Mouse (Mus musculus): ENCODE data around the gene Rps8. TPM values are rescaled to one million over a fixed set of nuclear protein-coding genes. Genes with fewer than 3 reads are reported as not detected.

The Rps8 gene
- polyA plus RNA-seq, 1 experiment from 2014 or later: 1,312 TPM

- no peak for ATAC-seq (ENCODE audit: insufficient read depth)
- DNase-seq: no peak
- peaks cover 61% of the 10 kb centered on the region for H3K36me3 ChIP-seq (ENCODE audit: insufficient read depth)
- H3K4me2 ChIP-seq: peak overlapping the region; percentile 71
- peak overlapping the region; percentile 99; the same call in 1 of the 2 replicates for H3K9ac ChIP-seq
- no peak for TF ChIP-seq CTCF (IDR thresholded peaks at IDR 0.05; ENCODE audit: low read depth)
- H3K9me3 ChIP-seq (ENCODE audit: low read depth, low read length): no peaks in the 10 kb centered on the region
- 32% methylated on average over 6 of the region's 6 CpGs for WGBS
- no peaks in the 10 kb centered on the region for H3K4me1 ChIP-seq (ENCODE audit: insufficient read depth)
- peak overlapping the region; percentile 97 for H3K27ac ChIP-seq (ENCODE audit: low read depth)
- no peaks in the 10 kb centered on the region for H3K27me3 ChIP-seq (ENCODE audit: insufficient read depth, low read length)
- H3K4me3 ChIP-seq (ENCODE audit: low read depth, low read length): peak overlapping the region; percentile 98
Measured at GRCm38 (mm10) chr4:117156372-117156771, 329 bp upstream of the Rps8 start.

GRCm38 (mm10) chr4:117155020-117155791 is 837 bp downstream of the Rps8 start:
- no peak for TF ChIP-seq CTCF (IDR thresholded peaks at IDR 0.05; ENCODE audit: low read depth)
- 2% methylated on average over 44 of the region's 44 CpGs for WGBS
- 0 out of 2 replicates have a peak, but pooled peaks have one; percentile 0 for ATAC-seq (ENCODE audit: insufficient read depth)
- H3K36me3 ChIP-seq (ENCODE audit: insufficient read depth): peaks cover 61% of the 10 kb centered on the region
- H3K27ac ChIP-seq (ENCODE audit: low read depth): peak overlapping the region; percentile 97
- peak overlapping the region; percentile 99 for H3K9ac ChIP-seq
- no peaks in the 10 kb centered on the region for H3K27me3 ChIP-seq (ENCODE audit: insufficient read depth, low read length)
- peak overlapping the region; percentile 98 for H3K4me3 ChIP-seq (ENCODE audit: low read depth, low read length)
- DNase-seq: no peak
- peak overlapping the region; percentile 71 for H3K4me2 ChIP-seq
- H3K9me3 ChIP-seq (ENCODE audit: low read depth, low read length): no peaks in the 10 kb centered on the region
- no peaks in the 10 kb centered on the region for H3K4me1 ChIP-seq (ENCODE audit: insufficient read depth)

- Histone ChIP-seq H3K4me1 (ENCODE audit: insufficient read depth) (no peaks in the 10 kb centered on the region), H3K36me3 (ENCODE audit: insufficient read depth) (peaks cover 67% of the 10 kb centered on the region), H3K9ac (no peak overlapping the region), H3K4me2 (no peak overlapping the region), H3K4me3 (ENCODE audit: low read depth, low read length) (0 out of 2 replicates have a peak overlapping the region, but pooled peaks have one; percentile 5), H3K27ac (ENCODE audit: low read depth) (no peak overlapping the region), H3K9me3 (ENCODE audit: low read depth, low read length) (no peaks in the 10 kb centered on the region), H3K27me3 (ENCODE audit: insufficient read depth, low read length) (no peaks in the 10 kb centered on the region)
- WGBS: 62% methylated on average over 5 of the region's 5 CpGs
- ATAC-seq (ENCODE audit: insufficient read depth): no peak
- no peak for DNase-seq
- no peak for TF ChIP-seq CTCF (IDR thresholded peaks at IDR 0.05; ENCODE audit: low read depth)
Measured at GRCm38 (mm10) chr4:117152714-117153113, 3.3 kb downstream of the Rps8 start.

GRCm38 (mm10) chr4:117151416-117151815 is 4.6 kb downstream of the Rps8 start:
- H3K4me3 ChIP-seq (ENCODE audit: low read depth, low read length): no peak overlapping the region
- H3K9ac ChIP-seq: no peak overlapping the region
- 61% methylated on average over 1 of the region's 1 CpGs for WGBS
- H3K9me3 ChIP-seq (ENCODE audit: low read depth, low read length): no peaks in the 10 kb centered on the region
- no peak overlapping the region for H3K27ac ChIP-seq (ENCODE audit: low read depth)
- H3K4me1 ChIP-seq (ENCODE audit: insufficient read depth): no peaks in the 10 kb centered on the region
- no peak for TF ChIP-seq CTCF (IDR thresholded peaks at IDR 0.05; ENCODE audit: low read depth)
- peaks cover 67% of the 10 kb centered on the region for H3K36me3 ChIP-seq (ENCODE audit: insufficient read depth)
- no peak overlapping the region for H3K4me2 ChIP-seq
- H3K27me3 ChIP-seq (ENCODE audit: insufficient read depth, low read length): no peaks in the 10 kb centered on the region
- ATAC-seq (ENCODE audit: insufficient read depth) (no peak), DNase-seq (no peak)

GRCm38 (mm10) chr4:117150212-117150733 is 5.8 kb downstream of the Rps8 start:
- Histone ChIP-seq H3K27me3 (ENCODE audit: insufficient read depth, low read length) (no peaks in the 10 kb centered on the region), H3K9me3 (ENCODE audit: low read depth, low read length) (no peaks in the 10 kb centered on the region), H3K9ac (no peak overlapping the region), H3K4me2 (no peak overlapping the region), H3K4me1 (ENCODE audit: insufficient read depth) (no peaks in the 10 kb centered on the region), H3K36me3 (ENCODE audit: insufficient read depth) (peaks cover 66% of the 10 kb centered on the region), H3K4me3 (ENCODE audit: low read depth, low read length) (no peak overlapping the region), H3K27ac (ENCODE audit: low read depth) (no peak overlapping the region)
- ATAC-seq (ENCODE audit: insufficient read depth): no peak
- no peak for TF ChIP-seq CTCF (IDR thresholded peaks at IDR 0.05; ENCODE audit: low read depth)
- WGBS: 91% methylated on average over 6 of the region's 6 CpGs
- no peak for DNase-seq

- ATAC-seq (ENCODE audit: insufficient read depth) (no peak), DNase-seq (no peak)
- WGBS: 66% methylated on average over 6 of the region's 6 CpGs
- H3K27me3 ChIP-seq (ENCODE audit: insufficient read depth, low read length): no peaks in the 10 kb centered on the region
- H3K4me3 ChIP-seq (ENCODE audit: low read depth, low read length): no peak overlapping the region
- H3K4me2 ChIP-seq: no peak overlapping the region
- no peak overlapping the region for H3K27ac ChIP-seq (ENCODE audit: low read depth)
- TF ChIP-seq CTCF (IDR thresholded peaks at IDR 0.05; ENCODE audit: low read depth): peak; percentile 27
- H3K4me1 ChIP-seq (ENCODE audit: insufficient read depth): no peaks in the 10 kb centered on the region
- H3K9ac ChIP-seq: no peak overlapping the region
- H3K36me3 ChIP-seq (ENCODE audit: insufficient read depth): peaks cover 59% of the 10 kb centered on the region
- H3K9me3 ChIP-seq (ENCODE audit: low read depth, low read length): no peaks in the 10 kb centered on the region
Measured at GRCm38 (mm10) chr4:117149291-117150211, 6.5 kb downstream of the Rps8 start.

Data from lung, embryonic 14.5 days (tissue).